Mouse (Mus musculus): ENCODE measurements at regions not wholly inside any gene's neighbourhood (a gene's known extent, or its start where the extent isn't known, plus 50 kb on each side); places are given as distances from the start of the nearest gene placed in this dataset.

DNA sequence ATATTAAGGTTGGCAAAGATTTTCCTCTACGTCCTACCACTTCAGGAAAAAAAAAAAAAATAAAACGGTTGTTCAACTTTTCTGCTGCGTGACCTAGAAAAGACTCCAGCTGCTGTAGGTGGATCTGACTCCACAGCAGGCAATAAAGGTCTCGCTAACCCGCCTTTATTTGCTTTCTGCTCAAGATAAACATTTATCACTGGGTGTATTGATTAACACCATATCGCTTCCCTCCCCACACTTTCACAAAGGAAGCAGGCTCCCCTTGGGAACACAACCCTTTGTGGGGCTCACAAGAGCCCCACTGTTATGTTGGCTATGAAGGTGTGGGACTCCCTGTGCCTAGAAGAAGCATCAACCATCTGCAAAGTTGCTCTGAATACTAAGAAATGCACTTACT, 85.1 kb downstream of the Foxa2 start:
- no peaks in the 10 kb centered on the region for H3K9me3 ChIP-seq (ENCODE audit: low read length)
- ATAC-seq (peak; percentile 82), DNase-seq (no peak)
- H3K4me2 ChIP-seq (ENCODE audit: low read depth, low read length) = no peak overlapping the region
- H3K4me1 ChIP-seq (ENCODE audit: insufficient read depth) = 0 out of 2 replicates have a peak, but pooled peaks cover 4% of the 10 kb centered on the region
- H3K27ac ChIP-seq (ENCODE audit: low read depth) = peak overlapping the region; percentile 67
- 47% methylated on average over 6 of the region's 6 CpGs for WGBS (ENCODE audit: insufficient replicate concordance)
- TF ChIP-seq EP300 (IDR thresholded peaks at IDR 0.05; ENCODE audit: low read depth) = no peak
- TF ChIP-seq CTCF (IDR thresholded peaks at IDR 0.05; ENCODE audit: low read depth) = no peak
- no peaks in the 10 kb centered on the region for H3K27me3 ChIP-seq (ENCODE audit: insufficient read depth, low read length)
- no peak overlapping the region for H3K9ac ChIP-seq (replicated peaks)
- no peaks in the 10 kb centered on the region for H3K36me3 ChIP-seq (replicated peaks; ENCODE audit: insufficient read depth, low read length)
- H3K4me3 ChIP-seq (ENCODE audit: low read depth, low read length) = no peak overlapping the region

DNA sequence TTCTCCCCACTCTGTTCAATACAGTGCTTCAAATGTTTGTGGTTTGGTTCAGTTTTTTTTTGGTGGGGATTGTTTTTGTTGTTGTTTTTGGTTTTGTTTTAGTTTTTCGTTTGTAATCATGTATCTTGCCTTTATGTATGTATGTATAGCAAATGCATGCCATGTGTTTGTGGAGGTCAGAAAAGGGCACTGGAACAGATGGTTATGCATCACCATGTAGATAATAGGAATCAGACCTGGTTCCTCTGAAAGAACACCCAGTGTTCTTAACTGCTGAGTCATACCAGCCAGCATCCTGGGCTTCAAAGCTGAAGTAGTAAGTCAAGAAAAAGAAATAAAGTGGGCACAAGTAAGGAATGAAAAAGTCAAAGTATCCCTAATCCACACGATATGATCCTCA, 92.6 kb downstream of the Foxa2 start:
- H3K36me3 ChIP-seq (replicated peaks; ENCODE audit: insufficient read depth, low read length) = no peaks in the 10 kb centered on the region
- WGBS (ENCODE audit: insufficient replicate concordance) = 59% methylated on average over 2 of the region's 2 CpGs
- TF ChIP-seq CTCF (IDR thresholded peaks at IDR 0.05; ENCODE audit: low read depth) (no peak), EP300 (IDR thresholded peaks at IDR 0.05; ENCODE audit: low read depth) (no peak)
- ATAC-seq = no peak
- no peak overlapping the region for H3K4me2 ChIP-seq (ENCODE audit: low read depth, low read length)
- H3K4me3 ChIP-seq (ENCODE audit: low read depth, low read length) = no peak overlapping the region
- H3K27me3 ChIP-seq (ENCODE audit: insufficient read depth, low read length) = no peaks in the 10 kb centered on the region
- no peaks in the 10 kb centered on the region for H3K4me1 ChIP-seq (ENCODE audit: insufficient read depth)
- no peaks in the 10 kb centered on the region for H3K9me3 ChIP-seq (ENCODE audit: low read length)
- no peak overlapping the region for H3K9ac ChIP-seq (replicated peaks)
- no peak for DNase-seq
- H3K27ac ChIP-seq (ENCODE audit: low read depth) = no peak overlapping the region

DNA sequence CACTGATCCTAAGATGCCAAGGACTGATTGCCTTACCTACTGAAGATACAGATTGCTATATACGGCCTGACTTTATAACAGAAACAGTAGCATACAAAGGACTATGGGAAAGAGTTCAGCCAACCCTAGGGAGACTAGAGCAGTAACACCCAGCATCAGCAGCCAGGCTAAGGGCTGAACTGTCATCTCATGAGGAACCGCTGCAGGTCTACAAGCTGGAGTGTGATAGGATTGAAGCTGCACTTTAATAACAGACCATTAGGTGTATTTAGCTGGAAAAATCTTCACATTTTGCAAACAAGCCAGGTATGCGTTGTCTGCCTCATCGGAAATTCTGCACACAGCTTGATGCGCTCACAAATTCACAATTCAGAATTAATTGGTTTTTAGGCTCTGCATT, 95.5 kb downstream of the Foxa2 start:
- Histone ChIP-seq H3K27me3 (ENCODE audit: insufficient read depth, low read length) (no peaks in the 10 kb centered on the region), H3K9ac (replicated peaks) (no peak overlapping the region), H3K27ac (ENCODE audit: low read depth) (no peak overlapping the region), H3K9me3 (ENCODE audit: low read length) (no peaks in the 10 kb centered on the region), H3K4me2 (ENCODE audit: low read depth, low read length) (no peak overlapping the region), H3K4me3 (ENCODE audit: low read depth, low read length) (no peak overlapping the region), H3K4me1 (ENCODE audit: insufficient read depth) (no peaks in the 10 kb centered on the region), H3K36me3 (replicated peaks; ENCODE audit: insufficient read depth, low read length) (no peaks in the 10 kb centered on the region)
- TF ChIP-seq CTCF (IDR thresholded peaks at IDR 0.05; ENCODE audit: low read depth) = no peak
- TF ChIP-seq EP300 (IDR thresholded peaks at IDR 0.05; ENCODE audit: low read depth) = no peak
- no peak for ATAC-seq
- no peak for DNase-seq
- whole genome bisulfite sequencing (ENCODE audit: insufficient replicate concordance) = 91% methylated on average over 5 of the region's 5 CpGs

DNA sequence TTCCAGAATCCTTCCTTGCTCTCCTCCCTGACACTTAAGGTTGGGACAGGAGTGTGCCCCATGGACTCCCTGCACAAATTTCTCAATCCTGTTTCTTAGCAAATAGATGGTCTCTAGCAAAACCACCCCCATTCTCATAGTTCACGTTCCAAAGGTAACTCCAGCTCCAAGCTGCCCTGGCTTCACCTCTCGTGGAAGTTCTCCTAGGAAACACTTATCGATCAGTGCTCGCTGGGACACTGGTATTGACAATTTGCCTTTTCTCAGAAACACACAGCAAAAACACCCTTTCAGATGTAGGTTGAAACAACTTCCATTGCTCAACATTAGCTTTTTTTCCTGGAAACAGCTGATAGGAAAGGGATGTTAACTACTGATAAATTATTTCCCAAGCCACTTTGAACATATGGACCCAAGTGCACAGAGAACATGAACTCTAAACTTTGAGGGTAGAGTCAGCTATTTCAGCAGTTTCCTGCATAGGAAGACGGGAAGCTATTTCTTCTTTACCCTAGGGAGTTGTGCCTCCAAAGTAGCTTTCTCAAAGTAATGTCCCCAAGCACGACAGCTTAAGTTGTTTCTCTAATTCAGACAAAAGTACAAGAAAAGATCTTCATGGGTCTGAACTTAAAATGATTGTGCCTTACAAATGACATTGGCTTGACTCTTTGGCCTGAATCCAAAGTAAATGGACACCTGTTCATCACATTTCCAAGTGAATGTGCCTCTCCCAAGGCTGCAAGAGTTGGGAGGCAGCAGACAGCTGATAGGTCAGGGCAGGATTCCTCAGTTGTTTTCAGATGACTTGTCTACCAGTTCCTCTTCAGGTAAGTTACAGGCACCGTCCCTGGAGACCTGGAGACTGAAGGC, 102.4 kb downstream of the Foxa2 start:
- Histone ChIP-seq H3K9ac (replicated peaks) (no peak overlapping the region), H3K4me3 (ENCODE audit: low read depth, low read length) (no peak overlapping the region), H3K9me3 (ENCODE audit: low read length) (no peaks in the 10 kb centered on the region), H3K27me3 (ENCODE audit: insufficient read depth, low read length) (no peaks in the 10 kb centered on the region), H3K4me1 (ENCODE audit: insufficient read depth) (peaks cover 14% of the 10 kb centered on the region), H3K4me2 (ENCODE audit: low read depth, low read length) (no peak overlapping the region), H3K36me3 (replicated peaks; ENCODE audit: insufficient read depth, low read length) (no peaks in the 10 kb centered on the region), H3K27ac (ENCODE audit: low read depth) (peak overlapping the region; percentile 81)
- peak; percentile 48 for DNase-seq
- peak; percentile 77 for ATAC-seq
- TF ChIP-seq CTCF (IDR thresholded peaks at IDR 0.05; ENCODE audit: low read depth) = no peak
- TF ChIP-seq EP300 (IDR thresholded peaks at IDR 0.05; ENCODE audit: low read depth) = peak; percentile 92
- 53% methylated on average over 7 of the region's 7 CpGs for WGBS (ENCODE audit: insufficient replicate concordance)

DNA sequence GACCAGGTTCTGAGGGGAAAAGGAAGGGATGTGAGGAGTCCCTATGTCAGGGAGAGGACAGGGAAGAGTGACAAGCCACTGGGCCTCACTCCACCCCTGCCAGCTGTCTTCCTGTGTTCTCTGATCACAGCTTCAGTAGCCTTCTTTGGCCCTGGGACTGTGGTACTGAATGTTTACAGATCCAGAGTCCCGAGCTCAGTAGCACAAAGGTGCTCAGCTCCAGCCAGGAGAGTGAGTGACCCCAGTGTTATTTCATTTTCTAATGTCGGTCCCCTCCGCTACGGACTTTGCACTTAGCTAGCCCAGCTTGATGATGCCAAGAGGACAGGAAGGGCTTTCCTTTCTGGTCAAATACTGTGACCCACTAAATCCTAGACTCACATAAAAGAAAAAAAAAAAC, 104.2 kb downstream of the Foxa2 start:
- H3K9me3 ChIP-seq (ENCODE audit: low read length) = no peaks in the 10 kb centered on the region
- 40% methylated on average over 4 of the region's 4 CpGs for WGBS (ENCODE audit: insufficient replicate concordance)
- TF ChIP-seq CTCF (IDR thresholded peaks at IDR 0.05; ENCODE audit: low read depth) (no peak), EP300 (IDR thresholded peaks at IDR 0.05; ENCODE audit: low read depth) (peak; percentile 67; the same call in 1 of the 2 replicates)
- H3K27me3 ChIP-seq (ENCODE audit: insufficient read depth, low read length) = no peaks in the 10 kb centered on the region
- peak; percentile 50 for DNase-seq
- H3K4me2 ChIP-seq (ENCODE audit: low read depth, low read length) = no peak overlapping the region
- ATAC-seq = peak; percentile 87
- H3K9ac ChIP-seq (replicated peaks) = no peak overlapping the region
- H3K36me3 ChIP-seq (replicated peaks; ENCODE audit: insufficient read depth, low read length) = no peaks in the 10 kb centered on the region
- H3K4me1 ChIP-seq (ENCODE audit: insufficient read depth) = peaks cover 14% of the 10 kb centered on the region
- H3K27ac ChIP-seq (ENCODE audit: low read depth) = peak overlapping the region; percentile 94
- H3K4me3 ChIP-seq (ENCODE audit: low read depth, low read length) = no peak overlapping the region

DNA sequence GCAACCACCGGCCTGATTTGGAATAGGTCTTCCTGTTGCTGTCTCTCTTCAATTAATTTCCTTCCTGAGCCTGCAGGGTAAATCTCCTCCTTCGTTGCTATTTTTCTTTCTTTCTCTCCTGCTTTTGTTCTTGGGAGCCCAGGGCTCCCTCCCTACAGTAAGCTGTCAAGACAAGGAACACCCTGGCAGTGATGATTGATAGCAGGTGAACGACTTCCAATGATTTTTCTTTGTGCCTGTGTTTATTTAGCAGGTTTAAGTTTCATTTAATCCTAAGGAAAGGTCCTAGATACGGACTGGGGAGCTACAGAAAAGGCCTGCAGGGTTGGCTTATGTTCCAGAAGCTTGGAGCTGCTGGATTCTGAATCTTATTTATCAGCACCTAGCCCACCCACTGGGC, 105.5 kb downstream of the Foxa2 start:
- TF ChIP-seq EP300 (IDR thresholded peaks at IDR 0.05; ENCODE audit: low read depth) = no peak
- no peaks in the 10 kb centered on the region for H3K27me3 ChIP-seq (ENCODE audit: insufficient read depth, low read length)
- 26% methylated on average over 4 of the region's 4 CpGs for WGBS (ENCODE audit: insufficient replicate concordance)
- peaks cover 4% of the 10 kb centered on the region; the same call in 1 of the 2 replicates for H3K9me3 ChIP-seq (ENCODE audit: low read length)
- H3K9ac ChIP-seq (replicated peaks) = no peak overlapping the region
- ATAC-seq (no peak), DNase-seq (no peak)
- no peak overlapping the region for H3K4me2 ChIP-seq (ENCODE audit: low read depth, low read length)
- peaks cover 14% of the 10 kb centered on the region for H3K4me1 ChIP-seq (ENCODE audit: insufficient read depth)
- no peak overlapping the region for H3K4me3 ChIP-seq (ENCODE audit: low read depth, low read length)
- H3K27ac ChIP-seq (ENCODE audit: low read depth) = peak overlapping the region; percentile 94; the same call in 1 of the 2 replicates
- no peaks in the 10 kb centered on the region for H3K36me3 ChIP-seq (replicated peaks; ENCODE audit: insufficient read depth, low read length)
